36 mouse cellular contexts compared by ENCODE assay signal in genomic region chr4:42920726-42921125, GRCm38 (mm10). TPM values are rescaled to one million over a fixed set of nuclear protein-coding genes. Genes with fewer than 3 reads are reported as not detected.
A peak's percentile ranks its signal among the peaks of the same experiment; 100 is the strongest.
DNase-seq lines count a peak whose midpoint lies in the region; ATAC-seq and TF ChIP-seq lines count a peak whose summit lies in the region.
"Had no signal": no experiment of that assay in that cellular context is flagged by ENCODE, and none has a peak within 500 bp of the region (broad histone marks: within the 10 kb centered on the region; RNA-seq: fewer than 3 reads in every experiment).

No protein-coding gene starts in this region.

- H3K4me3 ChIP-seq in heart, embryonic 11.5 days (ENCODE audit: low read depth, low read length) = no peak overlapping the region
- H3K4me3 ChIP-seq in lung, adult 2 months (replicated peaks; ENCODE audit: extremely low read depth, low read depth, low read length) = no peak overlapping the region
- H3K4me3 ChIP-seq in limb, embryonic 10.5 days = no peak overlapping the region
- H3K4me3 ChIP-seq: embryonic facial prominence, embryonic 13.5 days; forebrain, embryonic 10.5 days; heart, embryonic 15.5 days; hindbrain, embryonic 12.5 days; limb, embryonic 12.5 days; liver, embryonic 15.5 days; midbrain, embryonic 13.5 days had no signal

- no peak for TF ChIP-seq POLR2A in lung, adult 2 months (IDR thresholded peaks at IDR 0.05; ENCODE audit: borderline replicate concordance, extremely low read depth, low read depth, low read length)

- peaks cover 44% of the 10 kb centered on the region for H3K27me3 ChIP-seq in heart, embryonic 11.5 days (ENCODE audit: control insufficient read depth, insufficient read depth, low read length)
- peaks cover 62% of the 10 kb centered on the region for H3K27me3 ChIP-seq in limb, embryonic 10.5 days (ENCODE audit: low read depth, poor library complexity, severe bottlenecking)

- no peaks in the 10 kb centered on the region for H3K9me3 ChIP-seq in heart, embryonic 11.5 days (replicated peaks; ENCODE audit: control insufficient read depth, low read length)
- no peaks in the 10 kb centered on the region for H3K9me3 ChIP-seq in limb, embryonic 10.5 days (replicated peaks)
- H3K9me3 ChIP-seq: embryonic facial prominence, embryonic 13.5 days; forebrain, embryonic 10.5 days; heart, embryonic 15.5 days; hindbrain, embryonic 12.5 days; limb, embryonic 12.5 days; liver, embryonic 15.5 days; midbrain, embryonic 13.5 days had no signal

- no peaks in the 10 kb centered on the region for H3K36me3 ChIP-seq in heart, embryonic 11.5 days (ENCODE audit: control insufficient read depth, insufficient read depth, low read length)
- no peaks in the 10 kb centered on the region for H3K36me3 ChIP-seq in limb, embryonic 10.5 days
- H3K36me3 ChIP-seq: embryonic facial prominence, embryonic 13.5 days; forebrain, embryonic 10.5 days; heart, embryonic 15.5 days; hindbrain, embryonic 12.5 days; limb, embryonic 12.5 days; liver, embryonic 15.5 days; midbrain, embryonic 13.5 days had no signal

- DNase-seq in heart, postnatal 4 days = peak; percentile 2
- DNase-seq in lung, adult 18-20 months = peak; percentile 56 to 67
- no peak for DNase-seq in lung, adult 2 months
- DNase-seq in testis, postnatal 10 days (ENCODE audit: low spot score) = peak; percentile 16
- DNase-seq in testis, postnatal 14 days (ENCODE audit: low spot score) = no peak
- DNase-seq in limb, embryonic 10.5 days (ENCODE audit: low spot score) = no peak
- DNase-seq: adrenal gland, postnatal 10 days; cerebellum, adult 9-10 months; cerebellum, postnatal 36 days; embryo, embryonic 11 days; forebrain, postnatal 0 days; kidney, adult 11 months; kidney, postnatal 14 days; right cerebral cortex, postnatal 4 days; thymus, postnatal 4 days had no signal

- ATAC-seq in heart, embryonic 11.5 days (replicated peaks; ENCODE audit: insufficient number of reproducible peaks, low FRiP score, low TSS enrichment) = no peak
- ATAC-seq: forebrain, postnatal 0 days; midbrain, embryonic 13.5 days; Patski had no signal

- H3K27ac ChIP-seq in heart, embryonic 11.5 days (ENCODE audit: low read depth, low read length) = no peak overlapping the region
- H3K27ac ChIP-seq in limb, embryonic 10.5 days = no peak overlapping the region
- H3K27ac ChIP-seq: embryonic facial prominence, embryonic 13.5 days; forebrain, embryonic 10.5 days; heart, embryonic 15.5 days; hindbrain, embryonic 12.5 days; limb, embryonic 12.5 days; liver, embryonic 15.5 days; macrophage; midbrain, embryonic 13.5 days; stomach, postnatal 0 days had no signal

- WGBS in heart, embryonic 11.5 days (ENCODE audit: insufficient replicate concordance) = 66% methylated on average over 9 of the region's 9 CpGs
- WGBS in lung, adult 2 months = 39% methylated on average over 9 of the region's 9 CpGs
- WGBS in limb, embryonic 10.5 days = 88% methylated on average over 9 of the region's 9 CpGs

- no peak overlapping the region for H3K4me2 ChIP-seq in heart, embryonic 11.5 days
- H3K4me2 ChIP-seq: embryonic facial prominence, embryonic 13.5 days; heart, embryonic 15.5 days; hindbrain, embryonic 12.5 days; limb, embryonic 12.5 days; liver, embryonic 15.5 days; midbrain, embryonic 13.5 days had no signal

- no peak for TF ChIP-seq CTCF in lung, adult 2 months (IDR thresholded peaks at IDR 0.05; ENCODE audit: insufficient read depth, low read length)

- H3K9ac ChIP-seq in heart, embryonic 11.5 days (ENCODE audit: low read depth, low read length) = no peak overlapping the region
- H3K9ac ChIP-seq: embryonic facial prominence, embryonic 13.5 days; forebrain, postnatal 0 days; heart, embryonic 15.5 days; hindbrain, embryonic 12.5 days; limb, embryonic 12.5 days; liver, embryonic 15.5 days; midbrain, embryonic 13.5 days had no signal

- H3K4me1 ChIP-seq in heart, embryonic 11.5 days (ENCODE audit: control insufficient read depth, insufficient read depth, low read length) = no peaks in the 10 kb centered on the region; the same call in 1 of the 2 replicates
- peaks cover 3% of the 10 kb centered on the region; the same call in 1 of the 2 replicates for H3K4me1 ChIP-seq in lung, adult 2 months (ENCODE audit: control insufficient read depth, insufficient read depth, low read length)
- peaks cover 10% of the 10 kb centered on the region for H3K4me1 ChIP-seq in limb, embryonic 10.5 days
- H3K4me1 ChIP-seq: limb, embryonic 12.5 days had no signal

RNA-seq across cellular contexts. Expression of gene Phf24, which starts 4.3 kb away (rescaled TPM):
- total RNA-seq in heart, postnatal 4 days (2021) = 10 to 100 TPM; 15.2 to 23.1 TPM
- polyA plus RNA-seq in heart, embryonic 11.5 days (2014; fragmentation: Nextera tagmentation; extraction: Ambion mirVana) = 1.9 and 2.4 TPM in 2 replicates
- 7.6 and 10.3 TPM in 2 replicates for polyA plus RNA-seq in lung, adult 2 months (2012; rRNA removed)
- polyA plus RNA-seq in limb, embryonic 10.5 days (2016; fragmentation: Nextera tagmentation; extraction: Ambion mirVana) = 0.16 TPM in 1 of 2 replicates, not detected in the other
- total RNA-seq: megakaryocyte-erythroid progenitor cell, adult 5-6 weeks; neutrophil, adult 5-6 weeks had no signal
- polyA plus RNA-seq: macrophage, Patski had no signal

RNA-seq across cellular contexts. Expression of gene Dnajb5, which starts 28.9 kb away (rescaled TPM):
- total RNA-seq in heart, postnatal 4 days (2021) = 10 to 100 TPM; 82.4 to 91.9 TPM
- 11.8 and 12.9 TPM in 2 replicates for polyA plus RNA-seq in heart, embryonic 11.5 days (2014; fragmentation: Nextera tagmentation; extraction: Ambion mirVana)
- 20.0 and 22.1 TPM in 2 replicates for polyA plus RNA-seq in lung, adult 2 months (2012; rRNA removed)
- polyA plus RNA-seq in limb, embryonic 10.5 days (2016; fragmentation: Nextera tagmentation; extraction: Ambion mirVana) = 7.0 and 8.8 TPM in 2 replicates

RNA-seq across cellular contexts. Expression of gene Fam205c, which starts 46.7 kb away (rescaled TPM):
- total RNA-seq in heart, postnatal 4 days (2021) = 1 to 10 TPM; 1.3 TPM
- 0.46 TPM in 1 of 2 replicates, not detected in the other for polyA plus RNA-seq in heart, embryonic 11.5 days (2014; fragmentation: Nextera tagmentation; extraction: Ambion mirVana)
- polyA plus RNA-seq in lung, adult 2 months (2012; rRNA removed) = not detected in 2 replicates
- 0.10 TPM in 1 of 2 replicates, not detected in the other for polyA plus RNA-seq in limb, embryonic 10.5 days (2016; fragmentation: Nextera tagmentation; extraction: Ambion mirVana)
- total RNA-seq: adrenal gland, postnatal 10 days; forebrain, postnatal 0 days; gastrocnemius, postnatal 4 days; liver, adult 2 months; megakaryocyte-erythroid progenitor cell, adult 5-6 weeks; MEL; neutrophil, adult 5-6 weeks had no signal
- polyA plus RNA-seq: limb, embryonic 12.5 days; liver, adult 2 months; macrophage; Patski; spleen, adult 2 months had no signal

RNA-seq across cellular contexts. Expression of gene 1700022I11Rik, which starts 48.7 kb away (rescaled TPM):
- not detected for total RNA-seq in heart, postnatal 4 days (2021)
- 0.36 and 0.69 TPM in 2 replicates for polyA plus RNA-seq in heart, embryonic 11.5 days (2014; fragmentation: Nextera tagmentation; extraction: Ambion mirVana)
- not detected in 2 replicates for polyA plus RNA-seq in lung, adult 2 months (2012; rRNA removed)
- polyA plus RNA-seq in limb, embryonic 10.5 days (2016; fragmentation: Nextera tagmentation; extraction: Ambion mirVana) = 0.51 and 0.87 TPM in 2 replicates
- total RNA-seq: adrenal gland, postnatal 10 days; forebrain, postnatal 0 days; gastrocnemius, adult 8-10 months; gastrocnemius, postnatal 4 days; heart, postnatal 25 days; layer of hippocampus, postnatal 14 days; left cerebral cortex, postnatal 10 days; liver, adult 2 months had no signal
- polyA plus RNA-seq: liver, adult 2 months; Patski; spleen, adult 2 months had no signal

Comparison
In these comparisons a context has a peak if more than half of its experiments do, and no peak if none do; other contexts are left out.
1. DNase-seq: peak in heart, postnatal 4 days (single experiment), lung, adult 18-20 months (2 of 2) and testis, postnatal 10 days (single experiment); none in lung, adult 2 months (single experiment), testis, postnatal 14 days (single experiment) and limb, embryonic 10.5 days (single experiment).